Mouse (Mus musculus) stomach, postnatal 0 days (tissue): ENCODE measurements around the gene Samd4b.

Experiments
- CTCF ChIP-seq: IDR thresholded peaks from 2 replicates; pipeline ENCODE4 v1.5.1; 2016; ENCODE audit warnings: antibody characterized with exemption, low read depth, mild to moderate bottlenecking, moderate library complexity
- EP300 ChIP-seq: optimal IDR thresholded peaks from 2 replicates; pipeline ENCODE3; 2016; ENCODE audit warnings: antibody characterized with exemption

GRCm38 (mm10) chr7:28378769-28379651 lies 218.9 kb downstream of the Samd4b start:
- TF ChIP-seq CTCF (no peak; the same call in 1 of the 2 replicates), EP300 (peak; percentile 80)
